Mouse (Mus musculus) liver, embryonic 14.5 days (tissue): ENCODE data around the gene Tmem176a. TPM values are rescaled to one million over a fixed set of nuclear protein-coding genes. Genes with fewer than 3 reads are reported as not detected.

Experiments used
- ATAC-seq: fragments of 200-750 bp; cut with Nextera tagmentation; 2 replicates; pipeline ENCODE4 v1.8.0; 2017; ENCODE audit warnings: moderate number of reproducible peaks, mild to moderate bottlenecking, moderate library complexity; ENCODE audit not compliant: insufficient read depth
- DNase-seq, 3 experiments: peaks; one replicate each; pipeline ENCODE4 v3.0.0-alpha.2; 2012 to 2013; ENCODE audit warnings: low read depth in 3 of 3, low spot score in 3 of 3
- H3K27ac ChIP-seq: fragments of 300-500 bp; sonication (generic); 2 replicates; pipeline ENCODE4 v1.5.1; 2014; ENCODE audit warnings: moderate library complexity, mild to moderate bottlenecking, control low read depth, inconsistent platforms
- H3K27me3 ChIP-seq: fragments of 300-500 bp; sonication (generic); 2 replicates; pipeline ENCODE4 v1.6.1; 2014; ENCODE audit warnings: mild to moderate bottlenecking, low read length, moderate library complexity; ENCODE audit not compliant: control insufficient read depth, insufficient read depth
- H3K36me3 ChIP-seq: fragments of 300-500 bp; sonication (generic); replicated peaks from 2 replicates; pipeline ENCODE4 v1.6.1; 2014; ENCODE audit warnings: low read depth; ENCODE audit not compliant: control insufficient read depth, insufficient read depth
- H3K4me1 ChIP-seq, 2 experiments: fragments of 200-500 bp in 1 of 2; fragments of 300-500 bp in 1 of 2; sonication (generic) in 1 of 2; replicated peaks; 2 replicates each; pipeline ENCODE4 v1.6.1; 2012 to 2014; ENCODE audit warnings: antibody characterized with exemption in 1 of 2, inconsistent platforms in 1 of 2, low read length in 1 of 2; ENCODE audit not compliant: control insufficient read depth in 2 of 2, insufficient read depth in 2 of 2
- H3K4me2 ChIP-seq: fragments of 300-500 bp; sonication (generic); 2 replicates; pipeline ENCODE4 v1.6.1; 2014; ENCODE audit warnings: low read depth, mild to moderate bottlenecking, control low read depth, moderate library complexity
- H3K4me3 ChIP-seq, 2 experiments: fragments of 200-500 bp in 1 of 2; fragments of 300-500 bp in 1 of 2; sonication (generic) in 1 of 2; 2 replicates each; pipeline ENCODE4 v1.5.1; 2012 to 2014; ENCODE audit warnings: low read depth in 2 of 2, low read length in 2 of 2, mild to moderate bottlenecking in 2 of 2, control low read depth in 1 of 2, inconsistent platforms in 1 of 2, moderate library complexity in 1 of 2; ENCODE audit not compliant: insufficient read depth in 1 of 2
- H3K9ac ChIP-seq: fragments of 300-500 bp; sonication (generic); replicated peaks from 2 replicates; pipeline ENCODE4 v1.6.1; 2014; ENCODE audit warnings: mild to moderate bottlenecking, control low read depth, moderate library complexity
- H3K9me3 ChIP-seq: fragments of 300-500 bp; sonication (generic); 2 replicates; pipeline ENCODE4 v1.6.1; 2016; ENCODE audit warnings: low read length, mixed read lengths; ENCODE audit not compliant: control insufficient read depth
- CTCF ChIP-seq: IDR thresholded peaks from 2 replicates; pipeline ENCODE4 v1.5.1; 2016; ENCODE audit warnings: antibody characterized with exemption, low read depth, control low read depth
- EP300 ChIP-seq: IDR thresholded peaks from 2 replicates; pipeline ENCODE4 v1.6.1; 2016; ENCODE audit warnings: antibody characterized with exemption, low read depth
- WGBS: fragments of 180-500 bp; shearing (Covaris S2); extraction: QIAGEN DNeasy Blood & Tissue Kit; methylation state at CpG from one replicate; pipeline ENCODE4 v1.1.7; 2014; ENCODE audit not compliant: insufficient replicate concordance; 5-methylcytosine and 5-hydroxymethylcytosine counted together
- polyA plus RNA-seq, 2 experiments: library from polyadenylated mRNA; depleted of rRNA in 1 of 2; stranded (reverse) in 1 of 2; unstranded in 1 of 2; fragments of >200 nt; fragmentation: Nextera tagmentation in 1 of 2; extraction: Ambion mirVana in 1 of 2; gene quantifications; 2 replicates each; pipeline versions ENCODE4 v1.2.1 to v1.2.3; 2012 to 2014

Gene Tmem176a
- polyA plus RNA-seq, 2 experiments: 34.5 to 126 TPM

- ATAC-seq (no peak), DNase-seq (no peak)
- WGBS: 42% methylated on average over 4 of the region's 4 CpGs
Observed at GRCm38 (mm10) chr6:48867158-48867557, 26.4 kb downstream of the Tmem176a start.

GRCm38 (mm10) chr6:48869774-48870173, 29.1 kb downstream of the Tmem176a start:
- Histone ChIP-seq H3K4me1 (no peaks in the 10 kb centered on the region), H3K27me3 (no peaks in the 10 kb centered on the region), H3K36me3 (no peaks in the 10 kb centered on the region), H3K9ac (no peak overlapping the region), H3K4me2 (no peak overlapping the region), H3K9me3 (no peaks in the 10 kb centered on the region), H3K4me3 (no peak overlapping the region), H3K27ac (no peak overlapping the region)
- DNase-seq (no peak), ATAC-seq (no peak)
- 59% methylated on average over 2 of the region's 2 CpGs for WGBS
- no peak for TF ChIP-seq CTCF

More at GRCm38 (mm10) chr6:48867158-48867557, 26.4 kb downstream of the Tmem176a start:
- Histone ChIP-seq H3K36me3 (no peaks in the 10 kb centered on the region), H3K4me1 (no peaks in the 10 kb centered on the region), H3K27me3 (no peaks in the 10 kb centered on the region), H3K4me2 (no peak overlapping the region), H3K9me3 (no peaks in the 10 kb centered on the region), H3K9ac (no peak overlapping the region), H3K4me3 (no peak overlapping the region), H3K27ac (no peak overlapping the region)
- no peak for TF ChIP-seq EP300
- TF ChIP-seq CTCF: no peak

GRCm38 (mm10) chr6:48872596-48872995, 31.9 kb downstream of the Tmem176a start, which contains the start of gene Aoc1:
TSS of gene Aoc1 (plus strand) at chr6:48872896.
- TF ChIP-seq EP300 (no peak), CTCF (no peak)
- Histone ChIP-seq H3K36me3 (no peaks in the 10 kb centered on the region), H3K27ac (no peak within 1 kb of the TSS), H3K4me1 (no peaks in the 10 kb centered on the region), H3K9me3 (no peaks in the 10 kb centered on the region), H3K27me3 (no peaks in the 10 kb centered on the region), H3K9ac (no peak within 1 kb of the TSS), H3K4me2 (no peak within 1 kb of the TSS), H3K4me3 (no peak within 1 kb of the TSS)
- 56% methylated on average over 5 of the region's 5 CpGs for WGBS
- ATAC-seq: no peak
- no peak for DNase-seq

GRCm38 (mm10) chr6:48874576-48874975, 33.9 kb downstream of the Tmem176a start:
- H3K36me3 ChIP-seq: no peaks in the 10 kb centered on the region
- H3K4me3 ChIP-seq: no peak overlapping the region
- no peak overlapping the region for H3K27ac ChIP-seq
- no peaks in the 10 kb centered on the region for H3K27me3 ChIP-seq
- 42% methylated on average over 4 of the region's 4 CpGs for WGBS
- ATAC-seq: no peak
- H3K4me2 ChIP-seq: no peak overlapping the region
- H3K9ac ChIP-seq: no peak overlapping the region
- no peak for DNase-seq
- no peak for TF ChIP-seq CTCF
- TF ChIP-seq EP300: no peak
- no peaks in the 10 kb centered on the region for H3K4me1 ChIP-seq
- H3K9me3 ChIP-seq: no peaks in the 10 kb centered on the region

- no peak overlapping the region for H3K9ac ChIP-seq
- H3K9me3 ChIP-seq: no peaks in the 10 kb centered on the region
- no peak overlapping the region for H3K4me3 ChIP-seq
- TF ChIP-seq CTCF (no peak), EP300 (no peak)
- WGBS: 67% methylated on average over 6 of the region's 6 CpGs
- DNase-seq (no peak), ATAC-seq (no peak)
- no peak overlapping the region for H3K27ac ChIP-seq
- no peaks in the 10 kb centered on the region for H3K4me1 ChIP-seq
- H3K4me2 ChIP-seq: no peak overlapping the region
- H3K36me3 ChIP-seq: no peaks in the 10 kb centered on the region
- no peaks in the 10 kb centered on the region for H3K27me3 ChIP-seq
Observed at GRCm38 (mm10) chr6:48875515-48875914, 34.8 kb downstream of the Tmem176a start.
